Mouse (Mus musculus) cortical plate, adult 2 months (tissue): Measurements from ENCODE around the gene Sbno2. TPM values are rescaled to one million over a fixed set of nuclear protein-coding genes. Genes with fewer than 3 reads are reported as not detected.

Experiments used
- H3K27ac ChIP-seq: fragments of 200-500 bp; 2 replicates; pipeline ENCODE4 v1.5.1; 2012; ENCODE audit warnings: low read length, control low read depth, inconsistent platforms; ENCODE audit not compliant: insufficient read depth
- H3K4me1 ChIP-seq: fragments of 200-500 bp; 2 replicates; pipeline ENCODE4 v1.6.1; 2011; ENCODE audit warnings: low read length; ENCODE audit not compliant: control insufficient read depth, insufficient read depth
- H3K4me3 ChIP-seq: fragments of 200-500 bp; 2 replicates; pipeline ENCODE4 v1.5.1; 2011; ENCODE audit warnings: mild to moderate bottlenecking, low read length, control low read depth; ENCODE audit not compliant: insufficient read depth
- CTCF ChIP-seq: fragments of 200-500 bp; IDR thresholded peaks from 2 replicates; pipeline ENCODE4 v1.5.1; 2011; ENCODE audit warnings: mild to moderate bottlenecking, control low read depth, low read length; ENCODE audit not compliant: insufficient read depth; ENCODE audit errors: extremely low read depth
- POLR2A ChIP-seq: fragments of 200-500 bp; IDR thresholded peaks from 2 replicates; pipeline ENCODE4 v1.6.1; 2011; ENCODE audit warnings: mild to moderate bottlenecking, low read length, control low read depth; ENCODE audit not compliant: insufficient read depth; ENCODE audit errors: extremely low read depth
- polyA plus RNA-seq: library from polyadenylated mRNA; depleted of rRNA; stranded (reverse); fragments of >200 nt; gene quantifications from 2 replicates; pipeline ENCODE4 v1.2.3, GENCODE M21; 2012

The Sbno2 gene
- polyA plus RNA-seq, 1 experiment, result 22.9 TPM

- TF ChIP-seq POLR2A (no peak), CTCF (no peak)
- H3K4me1 ChIP-seq, result no peaks in the 10 kb centered on the region; the same call in 1 of the 2 replicates
- peak overlapping the region; percentile 97 for H3K27ac ChIP-seq
- H3K4me3 ChIP-seq, result peak overlapping the region; percentile 75
These were observed 51.2 kb downstream of the Sbno2 start for GRCm38 (mm10) chr10:80053831-80054815.

DNA sequence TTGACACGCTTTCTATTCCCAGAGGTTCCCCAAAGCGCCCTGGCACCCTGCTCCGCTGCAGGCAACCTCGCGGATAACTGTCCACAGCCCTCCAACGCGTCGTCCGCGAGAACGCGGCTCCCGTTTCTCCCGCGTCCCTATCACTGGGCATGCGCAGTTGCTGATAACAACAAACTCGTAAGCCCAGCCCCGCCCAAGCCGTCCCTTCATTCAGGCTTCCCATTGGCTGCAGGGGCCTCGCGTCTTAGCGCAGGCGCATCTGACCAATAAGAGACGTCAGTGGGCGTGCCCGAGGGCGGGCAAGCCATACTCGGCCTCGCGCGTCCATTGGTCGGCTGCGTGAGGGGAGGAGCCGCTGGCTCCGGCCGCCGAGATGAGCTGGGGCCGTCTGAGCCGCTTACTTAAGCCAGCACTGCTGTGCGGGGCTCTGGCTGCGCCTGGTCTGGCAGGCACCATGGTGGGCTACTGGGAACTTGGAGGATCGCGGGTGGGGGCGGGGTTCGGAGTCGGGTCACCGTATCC, 52.1 kb downstream of the Sbno2 start:
- TF ChIP-seq POLR2A (peak; percentile 85), CTCF (no peak)
- H3K27ac ChIP-seq, result peak overlapping the region; percentile 97
- no peaks in the 10 kb centered on the region; the same call in 1 of the 2 replicates for H3K4me1 ChIP-seq

DNA sequence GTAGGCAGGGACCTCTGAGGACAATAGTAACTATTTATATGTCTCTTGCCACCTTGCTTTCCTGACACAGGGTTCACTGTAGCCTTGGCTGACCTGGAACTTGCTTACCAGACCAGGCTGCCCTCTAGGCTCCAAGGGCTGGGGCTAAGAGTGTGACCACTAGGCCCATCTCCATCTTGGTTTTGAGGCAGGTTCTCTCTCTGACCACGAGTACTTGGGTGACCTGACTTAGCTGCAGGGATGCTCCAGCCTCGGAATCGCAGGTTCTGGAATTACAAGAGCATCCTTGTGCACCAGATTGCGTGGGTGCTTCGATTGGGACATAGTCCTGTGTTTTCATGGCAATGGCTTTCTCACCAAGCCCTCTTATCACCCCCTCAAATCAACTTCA, 53.0 kb downstream of the Sbno2 start:
- TF ChIP-seq POLR2A (no peak), CTCF (no peak)
- H3K27ac ChIP-seq, result no peak overlapping the region
- no peaks in the 10 kb centered on the region; the same call in 1 of the 2 replicates for H3K4me1 ChIP-seq
- H3K4me3 ChIP-seq, result no peak overlapping the region

More for the DNA sequence above, 52.1 kb downstream of the Sbno2 start:
- peak overlapping the region; percentile 75 for H3K4me3 ChIP-seq

GRCm38 (mm10) chr10:80051618-80052373, 53.6 kb downstream of the Sbno2 start:
- no peak overlapping the region for H3K27ac ChIP-seq
- no peaks in the 10 kb centered on the region; the same call in 1 of the 2 replicates for H3K4me1 ChIP-seq
- TF ChIP-seq CTCF (no peak), POLR2A (no peak)
- no peak overlapping the region for H3K4me3 ChIP-seq

DNA sequence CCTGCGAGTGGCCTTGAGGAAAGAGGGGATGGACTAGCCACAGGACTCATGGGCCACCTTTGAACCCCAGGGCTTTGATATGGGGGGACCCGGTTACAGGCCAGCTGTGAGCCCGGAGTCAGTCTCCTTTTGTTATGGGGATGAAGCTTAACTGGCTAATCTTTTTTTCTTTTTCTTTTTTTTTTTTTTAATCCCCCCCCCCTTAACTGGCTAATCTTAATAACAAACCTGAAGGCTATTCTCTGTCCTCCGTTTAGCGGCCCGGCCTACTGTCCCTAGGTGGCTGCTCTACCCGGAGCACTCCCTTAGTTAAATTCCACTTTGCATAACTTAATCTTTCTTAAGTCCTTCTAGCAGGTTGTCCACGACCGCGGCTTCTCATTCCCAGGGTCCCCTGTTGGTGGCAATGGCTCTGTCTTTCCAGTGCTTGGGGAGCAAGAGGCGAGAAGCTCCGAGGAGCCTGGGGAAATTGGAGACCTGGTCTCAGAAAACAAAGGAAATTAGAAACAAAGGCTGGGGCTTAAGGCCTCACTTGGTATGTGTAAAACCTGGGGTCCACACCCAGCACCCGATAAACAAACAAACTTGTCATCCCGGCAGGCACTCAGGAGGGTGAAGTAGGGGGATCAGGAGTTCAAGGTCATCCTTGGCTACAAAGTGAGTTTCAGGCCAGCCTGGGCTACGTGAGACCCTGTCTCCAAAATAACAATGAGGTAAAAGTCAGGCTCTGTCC, 54.3 kb downstream of the Sbno2 start:
- TF ChIP-seq CTCF (no peak), POLR2A (no peak)
- H3K27ac ChIP-seq, result no peak overlapping the region

DNA sequence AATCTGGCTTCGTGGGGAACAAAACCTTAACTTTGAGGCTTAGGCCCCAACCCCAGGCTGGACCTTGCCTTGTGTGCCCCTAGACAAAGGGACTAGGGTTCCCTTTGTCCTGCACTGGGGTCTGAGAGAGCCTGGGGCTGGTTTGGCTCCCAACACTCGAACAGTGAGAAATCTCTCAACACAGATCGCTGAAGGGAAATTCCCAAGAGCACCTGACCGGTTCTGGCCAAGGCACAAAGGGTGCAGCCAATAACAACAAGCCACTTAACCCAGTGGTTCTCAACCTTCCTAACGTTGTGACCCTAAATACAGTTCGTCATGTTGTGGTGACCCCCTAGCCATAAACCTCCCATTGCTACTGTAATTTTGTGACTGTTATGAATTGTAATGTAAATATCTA, 55.1 kb downstream of the Sbno2 start:
- TF ChIP-seq CTCF (no peak), POLR2A (no peak)
- no peaks in the 10 kb centered on the region for H3K4me1 ChIP-seq
- no peak overlapping the region for H3K4me3 ChIP-seq
- no peak overlapping the region for H3K27ac ChIP-seq

More for the DNA sequence above, 54.3 kb downstream of the Sbno2 start:
- no peak overlapping the region for H3K4me3 ChIP-seq
- no peaks in the 10 kb centered on the region; the same call in 1 of the 2 replicates for H3K4me1 ChIP-seq

- H3K27ac ChIP-seq, result no peak overlapping the region
- no peak overlapping the region for H3K4me3 ChIP-seq
- H3K4me1 ChIP-seq, result no peaks in the 10 kb centered on the region
- TF ChIP-seq CTCF (no peak), POLR2A (no peak)
These were observed 56.5 kb downstream of the Sbno2 start for GRCm38 (mm10) chr10:80048834-80049233.

DNA sequence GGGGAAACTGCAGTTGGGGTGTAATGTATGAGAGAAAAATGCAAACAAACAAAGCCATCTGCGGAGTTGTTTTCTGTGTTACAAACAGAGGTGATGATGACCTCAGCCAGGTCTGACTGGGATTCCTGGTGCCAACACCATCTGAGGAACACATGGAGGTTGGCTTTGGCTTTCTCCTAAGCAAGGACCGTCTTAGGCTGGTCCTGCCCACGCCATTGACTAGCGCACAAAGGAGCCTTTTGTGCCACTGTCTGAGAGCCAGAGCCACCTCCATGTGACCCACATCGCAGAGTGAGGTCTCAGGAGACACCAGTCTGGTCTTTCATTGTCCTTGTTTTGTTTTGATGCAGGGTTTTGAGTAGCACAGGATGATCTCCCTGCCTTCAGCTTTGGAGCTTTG, 57.0 kb downstream of the Sbno2 start:
- TF ChIP-seq CTCF, result no peak
- no peak for TF ChIP-seq POLR2A
- H3K27ac ChIP-seq, result no peak overlapping the region
- H3K4me3 ChIP-seq, result no peak overlapping the region
- no peaks in the 10 kb centered on the region for H3K4me1 ChIP-seq
